Mouse (Mus musculus): ENCODE measurements around the gene Ms4a6c.
"Not testable (repeated sequence)": the region's sequence is repeated elsewhere in the genome, so short reads cannot be mapped to it uniquely, and the experiment has no call there.

The Ms4a6c gene

GRCm38 (mm10) chr19:11469215-11469614 is at the start of gene Ms4a6c:
Gene Ms4a6c (plus strand): TSS chr19:11469366.
- DNase-seq (ENCODE audit: low spot score), result not testable (repeated sequence)

GRCm38 (mm10) chr19:11431209-11431608 is 38.0 kb upstream of the Ms4a6c start:
- DNase-seq (ENCODE audit: low spot score), result not testable (repeated sequence)

GRCm38 (mm10) chr19:11435058-11435834 is 33.9 kb upstream of the Ms4a6c start:
- DNase-seq (ENCODE audit: low spot score), result no peak

- DNase-seq (ENCODE audit: low spot score), result no peak
These were observed 25.8 kb upstream of the Ms4a6c start, which contains the start of gene Ms4a4b for GRCm38 (mm10) chr19:11443338-11443737. Gene Ms4a4b (plus strand): TSS chr19:11443553.

GRCm38 (mm10) chr19:11443964-11444363 is 25.2 kb upstream of the Ms4a6c start:
- no peak for DNase-seq (ENCODE audit: low spot score)

GRCm38 (mm10) chr19:11447238-11447637 is 21.9 kb upstream of the Ms4a6c start:
- no peak for DNase-seq (ENCODE audit: low spot score)

- DNase-seq (ENCODE audit: low spot score), result not testable (repeated sequence)
These were observed 10.1 kb upstream of the Ms4a6c start for GRCm38 (mm10) chr19:11459041-11459440.

GRCm38 (mm10) chr19:11464795-11465194 is 4.4 kb upstream of the Ms4a6c start:
- not testable (repeated sequence) for DNase-seq (ENCODE audit: low spot score)

- no peak for DNase-seq (ENCODE audit: low spot score)
These were observed 2.7 kb upstream of the Ms4a6c start for GRCm38 (mm10) chr19:11466471-11466870.

- DNase-seq (ENCODE audit: low spot score), result not testable (repeated sequence)
These were observed 805 bp upstream of the Ms4a6c start for GRCm38 (mm10) chr19:11468361-11468760.

GRCm38 (mm10) chr19:11479714-11480113 is 10.5 kb downstream of the Ms4a6c start:
- no peak for DNase-seq (ENCODE audit: low spot score)

GRCm38 (mm10) chr19:11482684-11483083 is 13.5 kb downstream of the Ms4a6c start:
- no peak for DNase-seq (ENCODE audit: low spot score)

- DNase-seq (ENCODE audit: low spot score), result no peak
These were observed 14.8 kb downstream of the Ms4a6c start for GRCm38 (mm10) chr19:11483941-11484340.

- no peak for DNase-seq (ENCODE audit: low spot score)
These were observed 15.2 kb downstream of the Ms4a6c start for GRCm38 (mm10) chr19:11484388-11484787.

- no peak for DNase-seq (ENCODE audit: low spot score)
These were observed 16.1 kb downstream of the Ms4a6c start for GRCm38 (mm10) chr19:11485266-11485665.

- DNase-seq (ENCODE audit: low spot score), result no peak
These were observed 16.6 kb downstream of the Ms4a6c start, which contains the start of gene Gm8369 for GRCm38 (mm10) chr19:11485746-11486145. Gene Gm8369 (plus strand): TSS chr19:11485938.

GRCm38 (mm10) chr19:11486599-11486998 is 17.4 kb downstream of the Ms4a6c start:
- no peak for DNase-seq (ENCODE audit: low spot score)

GRCm38 (mm10) chr19:11491406-11492189 is 22.4 kb downstream of the Ms4a6c start:
- no peak for DNase-seq (ENCODE audit: low spot score)

- no peak for DNase-seq (ENCODE audit: low spot score)
These were observed 23.5 kb downstream of the Ms4a6c start for GRCm38 (mm10) chr19:11492671-11493070.

GRCm38 (mm10) chr19:11494519-11494918 is 25.4 kb downstream of the Ms4a6c start:
- no peak for DNase-seq (ENCODE audit: low spot score)

GRCm38 (mm10) chr19:11496361-11496760 is 27.2 kb downstream of the Ms4a6c start:
- no peak for DNase-seq (ENCODE audit: low spot score)

GRCm38 (mm10) chr19:11497300-11497699 is 28.1 kb downstream of the Ms4a6c start:
- DNase-seq (ENCODE audit: low spot score), result not testable (repeated sequence)

GRCm38 (mm10) chr19:11500796-11501195 is 31.6 kb downstream of the Ms4a6c start:
- no peak for DNase-seq (ENCODE audit: low spot score)
